Mouse (Mus musculus) right cerebral cortex, postnatal 25 days (tissue): ENCODE data around the gene Hdac11.
"Not testable (repeated sequence)": the region's sequence is repeated elsewhere in the genome, so short reads cannot be mapped to it uniquely, and the experiment has no call there.

Experiments used
- DNase-seq: peaks from one replicate; pipeline ENCODE4 v3.0.0; 2022

The Hdac11 gene

DNA sequence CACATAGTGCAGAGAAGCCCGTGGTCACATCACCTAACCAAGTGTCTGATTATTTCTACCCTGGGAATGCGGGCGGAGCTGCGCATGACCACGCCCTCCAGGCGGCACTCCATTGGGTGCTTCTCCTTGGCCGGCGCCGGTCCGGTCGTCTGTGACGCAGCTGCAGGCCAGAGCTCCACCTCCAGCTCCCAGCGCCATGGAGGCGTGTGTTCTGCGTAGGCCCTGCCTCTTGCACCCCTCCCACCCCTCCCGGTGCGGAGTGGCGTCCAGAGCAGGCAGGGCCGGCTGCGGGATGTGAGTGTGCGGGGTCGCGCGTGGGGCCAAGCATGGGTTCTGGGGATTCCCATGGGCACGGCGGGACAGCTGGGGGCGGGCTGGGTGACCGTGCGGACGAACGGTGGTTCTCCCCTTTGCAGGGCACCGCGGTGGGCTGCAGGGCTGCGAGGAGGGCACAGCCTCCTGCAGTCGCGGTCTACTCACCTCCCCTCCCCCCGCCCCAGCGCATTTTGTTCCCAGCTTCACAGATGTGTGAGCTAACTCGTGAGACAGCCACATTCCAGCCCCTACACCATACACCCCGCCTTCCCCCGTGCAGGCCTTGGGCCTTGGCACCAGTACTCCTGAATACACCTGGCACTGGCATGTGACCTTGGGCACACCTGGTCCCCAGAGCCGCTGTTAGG, at the start of gene Hdac11:
Gene Hdac11 (plus strand): TSS at position 112 of the 683 bp plus-strand sequence.
- peak; percentile 92 for DNase-seq

DNA sequence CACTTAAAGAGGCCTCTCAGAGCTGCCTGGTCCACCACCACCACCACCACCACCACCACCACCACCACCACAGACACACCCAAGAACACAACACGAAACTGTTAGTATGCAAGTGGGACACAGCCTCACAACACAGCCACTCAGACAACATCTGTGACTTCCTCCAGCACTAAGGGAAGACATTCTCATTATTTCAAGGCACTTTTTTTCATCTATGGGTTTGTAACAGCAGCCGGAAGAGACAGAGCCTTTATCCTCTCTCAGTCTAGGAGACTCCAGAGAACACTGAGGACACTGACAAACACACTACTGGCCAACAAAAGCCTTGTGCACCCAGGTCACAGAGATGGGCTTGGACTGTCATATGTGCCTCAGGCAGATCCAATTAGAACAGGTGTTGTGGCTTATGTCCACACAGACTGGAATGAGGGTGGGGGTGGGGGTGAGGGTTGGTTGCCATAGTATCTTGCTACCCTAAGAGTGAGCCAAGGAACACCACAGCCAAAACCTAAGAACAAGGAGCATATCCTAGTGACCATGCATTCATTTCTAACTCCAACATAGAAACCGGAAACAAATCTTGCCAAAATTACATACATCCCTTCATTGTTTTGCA, 48.1 kb upstream of the Hdac11 start:
- DNase-seq: no peak

DNA sequence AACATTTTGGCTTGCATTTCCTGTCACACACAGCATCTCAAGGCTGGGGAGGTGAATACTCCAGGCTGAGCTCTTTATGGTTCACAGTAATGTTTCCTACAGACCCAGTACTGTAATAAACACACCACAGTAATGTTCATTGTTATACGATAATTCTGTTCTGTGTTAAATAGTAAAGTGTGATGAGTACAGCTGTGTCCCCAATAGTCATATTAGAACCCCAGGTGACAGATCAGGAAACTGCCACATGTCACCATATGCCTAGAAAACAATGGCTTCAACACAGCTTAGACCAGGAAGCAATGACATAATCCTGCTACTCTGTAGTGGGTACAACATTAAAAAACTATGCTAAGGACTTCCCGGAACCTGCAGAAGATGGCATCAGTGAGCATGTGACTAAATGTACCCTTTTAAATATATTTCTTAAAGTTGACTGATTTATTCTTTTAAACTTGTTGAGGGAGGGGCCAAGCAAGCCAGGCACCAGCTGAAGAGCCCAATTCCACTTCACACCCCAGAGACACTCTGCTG, 47.5 kb upstream of the Hdac11 start:
- no peak for DNase-seq

DNA sequence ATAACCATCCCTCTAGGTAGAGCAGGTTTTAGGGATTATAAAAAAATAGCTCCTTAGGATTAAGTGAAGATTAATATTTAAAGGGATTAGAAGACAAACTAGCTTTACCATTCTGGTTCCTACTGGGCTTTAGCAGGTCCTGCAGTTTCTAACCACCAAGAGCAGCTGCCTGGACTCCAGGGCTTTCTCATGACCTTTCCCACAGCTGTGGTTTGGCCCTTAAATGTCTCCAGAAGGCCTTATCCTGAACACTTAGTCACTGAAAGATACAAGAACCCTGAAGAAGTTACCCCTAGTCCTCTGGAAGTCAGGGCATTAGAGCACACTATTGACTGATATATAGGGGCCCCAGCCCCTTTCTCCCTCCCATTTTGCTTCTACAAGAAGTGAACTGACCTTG, 47.0 kb upstream of the Hdac11 start:
- DNase-seq: no peak

DNA sequence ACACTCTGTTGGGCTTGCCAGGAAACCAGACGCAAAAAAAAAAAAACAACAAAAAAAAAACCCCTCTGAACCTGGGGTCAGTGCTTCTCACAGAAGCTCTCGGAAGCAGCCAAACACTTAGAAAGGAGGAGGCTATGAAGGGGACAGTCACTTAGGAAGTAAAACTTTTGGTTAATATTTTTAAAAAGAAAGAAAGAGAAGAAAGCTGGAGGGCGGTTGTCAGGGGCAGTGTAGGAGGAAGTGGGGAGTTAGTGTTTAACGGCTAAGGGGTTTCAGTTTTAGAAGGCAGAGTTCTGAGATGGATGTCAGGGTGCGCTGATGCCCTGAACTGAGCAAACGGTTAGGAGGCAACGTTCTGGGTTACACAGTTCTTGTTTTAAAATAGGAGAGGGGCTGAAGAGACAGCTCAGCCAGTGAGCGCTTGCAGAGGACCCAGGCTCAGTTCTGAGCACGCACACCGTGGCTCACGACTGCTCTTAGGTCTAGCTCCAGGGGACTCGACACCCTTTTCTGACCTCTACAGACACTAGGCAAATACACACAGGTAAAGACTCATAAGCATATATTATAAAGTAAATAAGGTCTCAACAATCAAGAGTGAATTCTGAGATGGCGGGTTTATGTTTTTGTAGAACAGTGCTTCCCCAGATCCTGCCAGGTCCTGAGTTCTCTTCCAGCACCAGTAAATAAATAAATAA, 46.0 kb upstream of the Hdac11 start:
- DNase-seq: no peak

DNA sequence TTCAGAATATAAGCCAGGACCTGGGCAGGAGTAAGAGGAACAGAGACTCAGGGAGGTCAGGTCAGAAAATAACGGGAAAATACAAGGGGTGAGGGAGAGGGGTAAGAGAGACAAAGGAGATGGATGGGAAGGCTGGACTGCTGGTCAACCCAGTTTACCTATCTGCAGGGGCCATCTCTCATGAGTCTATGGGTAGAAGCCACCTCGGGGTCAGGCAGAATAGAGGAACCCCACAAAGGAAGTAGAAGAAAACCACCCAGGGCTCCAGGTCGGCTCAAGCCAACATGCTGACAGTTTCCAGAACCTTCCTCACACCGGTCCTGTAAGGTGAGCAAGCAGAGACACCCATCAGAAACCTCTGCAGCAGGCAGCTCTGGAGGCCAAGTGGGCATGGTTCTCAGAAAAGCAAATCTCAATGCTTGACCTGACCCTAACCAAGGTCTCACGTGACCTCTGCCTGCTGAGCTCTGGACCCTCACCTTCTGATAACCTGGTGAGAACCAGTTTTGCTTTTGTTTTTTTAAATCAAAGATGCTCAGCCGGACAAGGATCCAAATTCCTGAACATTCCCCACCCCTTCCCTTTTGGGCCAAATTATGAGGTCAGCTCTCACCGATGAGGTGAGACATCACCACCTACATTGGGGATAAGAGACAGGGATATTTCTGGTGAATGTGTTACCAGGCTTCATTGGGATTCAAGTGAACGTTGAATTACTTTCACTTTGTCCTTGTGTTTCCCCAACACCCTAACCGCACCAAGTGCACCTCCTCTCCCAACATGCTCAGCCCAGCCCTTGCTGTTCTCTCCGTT, 45.1 kb upstream of the Hdac11 start:
- no peak for DNase-seq

DNA sequence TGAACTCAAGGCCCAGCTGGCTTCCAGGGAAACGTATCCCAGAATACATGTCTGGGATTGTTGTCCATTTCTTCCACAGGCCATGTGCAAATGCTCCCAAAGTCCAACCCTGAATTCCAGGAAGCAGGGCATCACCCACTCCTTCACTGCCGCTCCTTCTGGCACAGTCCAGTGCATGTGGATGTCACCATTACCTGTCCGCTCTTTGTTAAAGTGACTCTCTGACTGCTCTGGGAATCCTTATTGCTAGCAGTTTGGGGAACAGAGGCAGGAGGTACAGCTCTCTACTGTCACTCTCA, 44.6 kb upstream of the Hdac11 start:
- DNase-seq: no peak

DNA sequence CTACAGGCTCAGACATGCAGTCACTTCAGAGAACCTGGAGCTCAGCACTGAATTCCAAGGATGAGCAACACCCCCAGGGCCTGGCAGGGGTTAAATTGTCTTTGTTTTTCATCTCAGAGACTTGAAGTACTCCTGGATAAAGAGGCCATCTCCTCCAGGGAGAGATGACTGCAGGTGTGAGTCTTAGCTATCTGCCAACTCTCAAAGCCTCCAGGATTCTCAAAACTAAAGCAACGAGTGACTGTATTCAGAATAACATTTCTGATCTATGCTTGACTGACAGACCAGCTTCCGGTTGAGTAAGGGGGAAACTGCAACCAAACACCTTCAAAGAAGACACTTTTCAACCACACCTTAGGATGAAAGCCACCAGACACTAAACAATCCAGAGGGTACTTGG, 41.7 kb upstream of the Hdac11 start:
- DNase-seq: no peak

DNA sequence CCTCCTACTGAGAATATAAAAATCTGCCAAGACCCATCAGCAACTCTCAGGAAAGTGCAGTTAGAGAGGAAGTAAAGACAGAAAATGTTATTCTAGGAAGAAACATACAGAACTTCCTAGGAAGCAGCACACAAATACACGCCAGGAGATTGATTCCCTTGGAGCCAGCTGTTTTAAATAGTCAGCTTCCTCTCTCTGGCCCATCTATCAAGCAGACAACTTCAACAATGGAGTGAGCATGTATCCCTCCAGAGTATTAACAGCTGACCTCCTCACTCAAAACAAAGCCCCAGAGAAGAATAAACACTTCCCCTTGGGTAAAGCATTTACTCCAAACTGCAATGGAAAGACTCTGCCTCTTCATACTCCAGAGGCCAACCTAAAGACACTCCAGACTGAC, 41.3 kb upstream of the Hdac11 start:
- DNase-seq: no peak

DNA sequence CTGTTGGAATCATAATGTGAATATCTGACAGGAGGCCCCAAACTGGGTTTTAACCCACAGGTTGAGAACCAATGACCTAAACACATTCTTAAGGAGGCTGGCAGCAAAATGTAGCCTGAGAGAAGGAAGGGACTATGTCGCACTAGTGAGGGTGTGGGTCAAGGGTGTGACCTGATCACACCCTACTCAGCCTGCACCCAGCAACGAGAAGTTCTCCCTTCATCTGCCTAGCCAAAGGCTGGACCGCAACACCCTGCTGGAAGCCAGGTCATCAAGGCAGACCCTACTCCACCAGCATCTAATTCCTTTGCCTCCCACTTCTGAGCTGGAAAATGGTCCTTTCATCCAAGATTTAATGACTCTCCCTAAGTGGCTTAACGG, 40.6 kb upstream of the Hdac11 start:
- DNase-seq: no peak

DNA sequence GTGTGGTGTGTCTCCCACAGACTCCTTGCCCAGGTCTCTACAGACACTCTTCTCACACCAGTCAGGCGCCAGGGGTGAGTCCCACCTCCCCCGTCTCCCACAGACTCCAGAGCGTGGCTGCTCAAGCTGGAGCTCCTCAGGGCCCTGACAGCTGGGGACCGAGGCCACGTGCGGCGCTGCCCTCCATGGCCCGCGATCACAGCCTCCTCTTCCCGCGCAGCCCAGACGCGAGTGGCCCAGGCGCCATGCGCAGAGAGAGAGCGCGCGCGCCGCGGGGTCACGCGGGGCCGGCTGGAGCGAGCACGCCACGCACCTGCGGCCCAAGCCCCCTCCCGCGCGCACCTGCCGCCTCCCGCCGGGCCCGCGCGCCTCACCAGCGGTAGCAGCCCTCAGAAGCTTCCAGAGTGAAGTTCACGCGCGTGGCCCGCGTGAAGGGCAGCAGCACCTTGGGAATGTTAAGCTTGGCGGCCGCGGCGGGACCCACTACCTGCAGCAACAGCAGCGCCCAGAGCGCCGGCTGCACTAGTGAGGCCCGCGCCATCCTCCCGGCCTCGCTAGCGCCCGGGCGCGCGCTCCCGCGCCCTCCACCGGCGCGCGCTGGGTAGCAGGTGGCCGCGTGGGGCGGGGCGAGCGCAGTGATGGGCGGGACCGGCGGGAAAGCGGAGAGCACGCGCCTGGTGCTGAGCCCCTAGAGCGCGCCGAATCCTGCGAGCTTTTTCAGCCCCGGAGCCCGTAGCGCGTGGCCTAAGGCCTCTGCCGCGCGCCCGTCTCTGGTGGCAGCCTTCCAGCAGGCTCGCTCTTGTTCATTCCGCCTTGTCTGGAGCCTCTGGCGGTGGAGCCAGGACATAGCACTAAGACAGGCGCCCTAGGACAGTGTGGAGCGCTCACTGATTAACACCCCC, 40.0 kb upstream of the Hdac11 start, which contains the start of gene Nup210:
Gene Nup210 (minus strand): TSS at position 586 of the 902 bp plus-strand sequence.
- DNase-seq: peak; percentile 94

DNA sequence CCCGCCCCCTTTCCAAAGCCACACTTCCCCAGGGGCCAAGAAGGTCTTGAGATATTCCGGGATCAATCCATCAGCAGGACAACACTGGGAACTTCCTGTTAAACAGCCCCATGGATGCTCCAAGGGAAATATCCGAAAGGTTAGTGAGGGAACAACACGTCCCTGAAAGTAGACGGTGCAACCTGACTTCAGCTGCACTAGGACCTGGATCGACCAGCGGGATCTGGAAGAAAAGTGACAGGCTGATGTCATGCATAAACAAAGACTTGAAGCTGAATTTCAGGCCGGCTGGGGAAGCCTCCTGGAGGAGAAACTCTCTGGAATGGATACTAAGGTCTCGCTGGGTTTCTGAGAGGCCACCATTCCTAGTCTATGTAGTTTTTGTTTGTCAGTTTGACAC, 39.3 kb upstream of the Hdac11 start:
- no peak for DNase-seq

DNA sequence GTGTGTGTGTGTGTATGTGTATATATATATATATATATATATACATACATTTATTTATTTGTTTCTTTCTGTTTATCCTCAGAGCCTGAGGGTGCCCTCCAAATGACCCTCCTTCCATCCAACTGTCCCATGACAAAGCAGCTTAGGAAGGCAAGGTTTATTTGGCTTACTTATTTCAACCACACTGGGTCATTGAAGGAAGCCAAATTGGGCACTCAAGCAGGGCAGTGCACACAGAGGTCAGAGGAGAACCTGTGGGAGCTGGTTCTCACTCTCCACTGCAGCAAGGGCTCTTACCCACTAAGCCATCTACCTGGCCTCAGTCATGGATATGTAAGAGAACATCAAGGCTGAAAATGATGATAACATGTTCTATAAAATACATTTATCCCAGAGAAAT, 37.9 kb upstream of the Hdac11 start:
- DNase-seq: no peak

DNA sequence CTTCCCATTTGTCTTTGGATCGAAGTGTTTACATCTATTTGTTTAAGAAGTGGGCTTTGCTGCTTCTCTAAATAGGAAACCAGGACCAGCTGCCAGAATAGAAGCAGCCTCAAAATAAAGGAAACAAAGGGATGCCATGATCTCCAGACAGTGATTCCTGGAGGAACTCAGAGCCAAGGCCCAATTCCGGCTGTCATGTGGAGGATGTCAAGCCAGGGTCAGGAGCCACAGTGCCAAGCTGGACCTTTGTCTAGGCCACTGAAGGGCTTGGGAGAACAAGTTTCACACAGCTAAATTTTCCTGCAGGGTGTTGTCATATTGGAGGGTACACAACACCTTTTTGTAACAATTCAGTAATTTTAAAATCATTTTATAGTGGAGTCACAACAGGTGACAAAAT, 36.3 kb upstream of the Hdac11 start:
- DNase-seq: no peak

DNA sequence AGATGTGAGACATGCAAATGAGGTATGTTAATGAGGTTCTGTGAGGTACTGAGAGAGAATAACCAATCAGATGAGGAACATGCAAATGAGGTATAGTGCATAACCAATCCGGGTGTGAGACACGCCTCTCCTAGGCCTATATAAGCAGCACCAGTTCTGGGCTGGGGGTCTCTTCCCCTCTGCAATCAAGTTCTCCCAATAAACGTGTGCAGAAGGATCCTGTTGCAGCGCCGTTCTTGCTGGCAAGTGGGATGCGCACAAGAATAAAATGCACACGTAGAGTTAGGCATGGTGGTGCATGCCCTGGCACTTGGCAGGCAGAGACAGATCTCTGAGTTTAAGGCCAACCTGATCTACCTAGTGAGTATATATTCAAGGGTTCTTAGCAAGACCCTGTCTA, 35.4 kb upstream of the Hdac11 start:
- not testable (repeated sequence) for DNase-seq

DNA sequence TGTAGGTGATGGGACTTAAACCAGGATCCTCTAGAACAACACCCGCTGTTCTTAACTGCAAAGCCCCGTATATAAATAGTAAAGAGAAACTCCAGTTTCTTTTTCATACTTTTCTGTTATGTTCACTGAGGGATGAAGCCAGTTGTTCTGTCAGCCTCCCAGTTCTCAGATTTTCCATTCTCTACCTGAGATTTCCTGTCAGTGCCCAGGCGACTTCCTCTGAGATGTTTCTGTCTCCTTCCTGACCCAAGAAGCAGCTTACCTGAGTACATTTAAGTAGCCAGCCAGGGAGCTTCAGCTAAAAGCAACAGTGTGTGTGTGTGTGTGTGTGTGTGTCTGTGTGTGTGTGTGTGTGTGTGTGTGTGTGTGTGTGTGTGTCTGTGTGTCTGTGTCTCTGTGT, 33.0 kb upstream of the Hdac11 start:
- no peak for DNase-seq

DNA sequence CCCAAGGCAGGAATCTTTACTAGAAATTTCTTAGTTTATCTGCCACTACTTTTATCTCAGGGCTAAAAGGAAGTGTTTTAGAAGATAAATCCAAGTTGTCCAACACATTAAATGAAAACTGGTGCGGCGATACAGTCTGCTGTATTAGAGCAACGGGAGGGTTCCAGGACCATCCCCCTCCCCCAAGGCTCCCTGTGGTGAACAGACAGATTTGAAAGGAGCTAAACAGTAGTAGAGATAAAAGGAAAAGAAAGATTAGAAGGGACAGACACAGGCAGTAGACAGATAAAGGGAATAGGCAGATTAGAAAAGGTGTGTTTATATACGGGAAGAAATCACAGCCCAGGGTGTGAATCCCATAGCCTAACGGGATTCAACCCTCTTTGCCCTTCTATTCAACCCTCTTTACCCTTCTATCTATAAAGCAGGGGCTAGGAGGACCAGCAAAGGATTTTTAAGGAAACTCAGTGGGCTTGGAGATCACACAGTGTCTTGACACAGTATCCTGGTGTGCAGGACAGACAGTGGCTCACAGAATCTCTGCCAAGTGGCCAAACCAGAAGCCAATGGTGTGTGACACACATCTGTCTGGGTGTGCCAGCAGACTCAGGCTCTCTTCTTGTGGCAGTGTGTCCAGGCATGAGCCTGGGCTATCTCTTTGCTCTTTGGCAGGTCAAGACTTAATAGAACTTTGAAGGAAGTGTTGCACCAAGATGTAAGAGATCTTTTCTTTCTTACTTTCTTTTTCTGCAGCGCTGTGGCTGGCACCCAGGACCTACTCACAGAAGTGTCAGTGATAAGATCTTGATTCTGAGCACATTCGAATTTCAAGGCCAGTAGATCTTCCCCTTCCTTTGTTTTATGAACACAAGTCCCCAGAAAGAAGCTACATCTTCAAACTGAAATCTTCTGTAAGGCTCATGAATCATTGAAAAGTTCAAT, 31.9 kb upstream of the Hdac11 start:
- no peak for DNase-seq

DNA sequence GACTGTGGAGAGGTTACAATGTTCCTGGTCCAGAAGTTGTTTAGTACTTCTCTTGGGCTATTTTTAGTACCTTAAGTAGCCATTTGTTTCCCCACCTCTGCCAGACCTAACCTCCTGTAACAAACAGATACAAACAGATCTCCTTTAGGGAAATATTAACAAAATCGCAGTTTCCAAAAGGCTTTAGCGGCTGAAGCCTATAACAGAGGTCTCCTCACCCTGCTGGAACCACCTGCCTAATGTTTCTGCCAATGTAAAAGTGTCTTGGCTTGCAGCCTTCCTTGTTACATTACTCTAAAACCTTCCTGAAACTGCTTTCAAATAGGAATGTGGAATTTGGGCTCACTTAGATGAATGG, 31.3 kb upstream of the Hdac11 start:
- no peak for DNase-seq

DNA sequence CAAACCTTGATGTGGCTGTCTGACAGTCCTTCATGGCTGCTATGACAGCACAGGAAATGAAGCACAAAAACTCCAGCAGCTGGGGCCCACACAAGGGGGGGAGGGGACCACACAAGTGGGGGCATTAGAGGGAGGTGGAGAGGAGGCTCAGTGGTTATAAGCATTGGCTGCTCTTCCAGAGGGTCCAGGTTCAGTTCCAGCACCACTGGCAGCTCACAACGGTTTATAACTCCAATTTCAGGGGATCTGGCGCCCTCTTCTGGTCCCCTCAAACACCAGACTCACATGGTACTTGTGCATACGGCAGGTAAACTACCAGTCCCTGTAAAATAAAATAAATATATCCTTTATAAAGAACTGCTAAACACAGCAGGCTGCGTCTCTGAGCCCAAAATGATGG, 27.5 kb upstream of the Hdac11 start:
- DNase-seq: no peak

DNA sequence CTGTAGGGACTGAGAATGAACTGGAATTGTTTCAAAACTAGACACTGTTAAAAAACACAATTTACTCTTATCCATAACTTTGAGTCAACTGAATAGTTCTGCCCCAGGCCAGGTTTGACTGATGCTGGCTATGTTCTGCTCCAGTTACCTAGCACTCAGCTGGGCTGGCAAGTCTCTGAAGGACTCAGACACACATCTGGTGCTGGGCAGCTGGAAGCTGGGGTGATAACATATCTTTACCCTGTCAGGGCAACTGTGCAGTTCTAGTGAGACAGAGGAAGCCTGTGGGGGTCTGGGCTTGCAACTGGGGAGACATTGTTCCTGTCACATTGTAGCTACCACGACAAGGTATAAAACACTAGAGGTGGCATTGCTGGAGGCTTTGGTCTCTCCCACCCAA, 25.6 kb upstream of the Hdac11 start:
- DNase-seq: no peak

DNA sequence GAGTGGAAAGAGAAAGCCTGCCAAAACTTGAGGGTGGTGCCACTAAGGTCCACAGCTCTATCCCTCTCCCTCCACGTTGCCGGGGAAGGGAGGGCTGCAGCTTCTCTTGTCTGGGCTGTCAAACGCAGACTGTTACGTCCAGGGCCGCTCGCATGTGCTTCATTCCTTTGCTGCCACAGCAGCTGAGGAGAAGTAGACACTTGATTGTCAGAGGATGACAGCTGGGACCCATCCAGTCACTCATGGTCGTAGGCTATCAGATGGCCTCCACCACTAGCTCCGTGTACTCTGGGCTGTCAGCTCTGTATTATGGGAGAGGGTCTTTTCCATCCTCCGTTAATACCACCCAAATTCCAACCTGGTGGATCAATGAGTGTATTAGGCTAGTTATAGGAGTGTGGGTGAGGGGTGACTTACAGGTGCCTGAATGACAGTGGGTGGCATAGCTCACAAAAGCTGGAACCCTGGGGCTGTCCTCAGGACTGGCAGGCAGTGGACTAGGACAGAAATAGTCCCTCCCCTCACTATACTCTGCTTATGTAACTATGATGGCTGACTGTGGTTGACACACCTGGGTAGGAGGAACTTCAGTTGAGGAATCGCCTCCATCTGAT, 19.0 kb upstream of the Hdac11 start:
- no peak for DNase-seq
